Comparison of ENCODE assay signal across 18 mouse cellular contexts in genomic region chr1:67033278-67033677, GRCm38 (mm10).
"Had no signal": no experiment of that assay in that cellular context is flagged by ENCODE, and none has a peak within 500 bp of the region (broad histone marks: within the 10 kb centered on the region; RNA-seq: fewer than 3 reads in every experiment).

No protein-coding gene starts in this region.

- H3K4me3 ChIP-seq: midbrain, embryonic 10.5 days; midbrain, embryonic 12.5 days; myocyte; neural tube, embryonic 13.5 days; neural tube, embryonic 15.5 days had no signal

- ATAC-seq: midbrain, embryonic 16.5 days had no signal

- DNase-seq: lung, adult 18-20 months; lung, embryonic 14.5 days; lung, postnatal 10 days; lung, postnatal 4 days; midbrain, embryonic 14.5 days; retina, postnatal 1 day; right cerebral cortex, postnatal 14 days; right cerebral cortex, postnatal 4 days; spleen, adult 18-20 months; thymus, adult 18-20 months; thymus, postnatal 14 days; thymus, postnatal 36 days had no signal

- H3K27ac ChIP-seq: midbrain, embryonic 10.5 days; midbrain, embryonic 12.5 days; neural tube, embryonic 13.5 days; neural tube, embryonic 15.5 days had no signal
